Mouse (Mus musculus) adrenal gland, adult 2 months (tissue): ENCODE results near the gene 1500015O10Rik. TPM values are rescaled to one million over a fixed set of nuclear protein-coding genes. Genes with fewer than 3 reads are reported as not detected.

Experiments
- DNase-seq: peaks from one replicate; pipeline ENCODE4 v3.0.0; 2021
- long read RNA-seq: library from polyadenylated mRNA; stranded (forward); transcript quantifications from one replicate; pipeline ENCODE4 v2.0.0, GENCODE M21; 2021
- polyA plus RNA-seq: library from polyadenylated mRNA; depleted of rRNA; stranded (reverse); fragments of >200 nt; gene quantifications from 2 replicates; pipeline ENCODE4 v1.2.3, GENCODE M21; 2012; rRNA removed
- total RNA-seq, 2 experiments: library from RNA; stranded (reverse); gene quantifications; 2 replicates each; pipeline ENCODE4 v1.2.3; 2021

The 1500015O10Rik gene
- total RNA-seq, result 100 to 1,000 TPM; 179 to 264 TPM
- polyA plus RNA-seq, result 38.0 and 44.3 TPM in 2 replicates
- long read RNA-seq, transcript 1500015O10Rik-201 (4 exons, 902 nt), result major isoform, 155 of 299 reads
- long read RNA-seq, partial matches to known transcripts, result 140 of 299 reads
- long read RNA-seq, other reads (novel, unspliced or antisense), result 4 of 299 reads

DNA sequence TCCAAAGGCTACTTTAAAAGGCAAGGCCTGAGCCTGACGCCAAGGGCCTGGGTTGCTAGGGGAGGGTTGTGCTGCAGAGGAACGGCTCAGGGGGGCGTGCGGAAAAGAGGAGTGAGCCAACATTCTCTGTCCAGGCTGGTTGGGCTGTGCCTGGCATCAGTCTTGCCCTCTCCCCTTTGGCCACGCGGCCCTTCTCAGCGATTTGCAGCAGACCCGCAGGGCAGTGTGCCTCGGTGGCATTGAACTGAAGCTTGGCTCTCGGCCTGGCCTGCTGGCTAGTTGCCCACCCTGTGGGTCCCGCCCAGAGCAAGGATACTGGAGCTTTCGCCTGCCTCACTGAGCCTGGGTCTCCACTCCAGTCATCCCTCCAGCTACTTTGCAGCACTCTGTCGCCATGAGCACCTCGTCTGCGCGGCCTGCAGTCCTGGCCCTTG is at the start of gene 1500015O10Rik:
TSS of gene 1500015O10Rik (plus strand) at position 112 of the 434 bp plus-strand sequence.
- peak; percentile 86 for DNase-seq

DNA sequence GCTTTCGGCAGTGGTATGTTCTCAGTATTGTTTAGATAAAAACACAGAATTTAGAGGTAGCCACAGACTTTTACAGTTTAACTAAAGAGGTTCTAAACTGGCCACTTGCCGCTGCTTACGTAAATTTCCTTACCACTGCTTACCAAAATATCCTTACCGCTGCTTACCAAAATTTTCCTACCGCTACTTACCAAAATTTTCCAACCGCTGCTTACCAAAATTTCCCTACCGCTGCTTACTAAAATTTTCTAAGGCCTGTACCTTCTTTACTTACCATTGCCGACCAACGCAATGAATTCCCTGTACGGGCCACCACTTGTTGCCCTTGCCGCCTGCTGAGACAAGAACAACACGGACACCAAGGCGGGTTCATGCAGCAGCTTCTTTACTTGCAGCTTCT is 40.4 kb upstream of the 1500015O10Rik start:
- no peak for DNase-seq

DNA sequence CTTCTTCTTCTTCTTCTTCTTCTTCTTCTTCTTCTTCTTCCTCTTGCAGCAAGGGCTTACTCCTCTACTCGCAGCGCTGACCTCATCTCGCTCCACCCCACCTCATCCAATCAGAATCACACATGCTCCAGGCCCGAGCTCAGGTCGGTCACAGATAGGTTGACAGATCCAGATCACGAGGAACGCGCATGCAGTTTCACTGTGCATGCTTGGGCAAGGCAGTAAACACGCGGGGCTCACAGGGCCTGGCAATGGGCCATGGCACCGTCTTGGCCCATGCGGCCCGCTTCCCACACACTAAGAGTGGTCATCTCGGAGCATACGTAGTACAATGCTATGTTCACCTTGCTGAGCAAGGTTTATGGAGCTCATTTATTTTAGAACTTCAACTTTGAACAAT is 39.9 kb upstream of the 1500015O10Rik start:
- no peak for DNase-seq

DNA sequence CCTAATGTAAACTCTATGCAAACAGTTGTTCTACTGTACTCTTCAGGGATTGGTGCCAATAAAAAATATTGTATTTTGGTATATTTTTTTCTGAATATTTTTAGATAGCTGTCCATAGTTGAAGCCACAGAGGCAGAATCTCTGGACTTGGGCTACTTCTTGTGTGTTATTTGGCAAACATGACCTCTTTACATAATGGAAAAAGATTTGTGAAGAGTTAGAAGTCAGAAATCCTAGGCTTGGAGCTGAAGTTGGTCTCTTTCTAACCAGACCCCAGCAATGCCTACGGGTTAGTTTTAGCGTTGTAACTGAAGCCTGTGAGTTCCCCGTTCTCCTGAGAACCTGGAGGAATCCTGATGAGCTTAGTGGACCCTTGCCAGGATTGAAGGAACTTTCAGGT is 36.3 kb upstream of the 1500015O10Rik start:
- DNase-seq, result no peak

DNA sequence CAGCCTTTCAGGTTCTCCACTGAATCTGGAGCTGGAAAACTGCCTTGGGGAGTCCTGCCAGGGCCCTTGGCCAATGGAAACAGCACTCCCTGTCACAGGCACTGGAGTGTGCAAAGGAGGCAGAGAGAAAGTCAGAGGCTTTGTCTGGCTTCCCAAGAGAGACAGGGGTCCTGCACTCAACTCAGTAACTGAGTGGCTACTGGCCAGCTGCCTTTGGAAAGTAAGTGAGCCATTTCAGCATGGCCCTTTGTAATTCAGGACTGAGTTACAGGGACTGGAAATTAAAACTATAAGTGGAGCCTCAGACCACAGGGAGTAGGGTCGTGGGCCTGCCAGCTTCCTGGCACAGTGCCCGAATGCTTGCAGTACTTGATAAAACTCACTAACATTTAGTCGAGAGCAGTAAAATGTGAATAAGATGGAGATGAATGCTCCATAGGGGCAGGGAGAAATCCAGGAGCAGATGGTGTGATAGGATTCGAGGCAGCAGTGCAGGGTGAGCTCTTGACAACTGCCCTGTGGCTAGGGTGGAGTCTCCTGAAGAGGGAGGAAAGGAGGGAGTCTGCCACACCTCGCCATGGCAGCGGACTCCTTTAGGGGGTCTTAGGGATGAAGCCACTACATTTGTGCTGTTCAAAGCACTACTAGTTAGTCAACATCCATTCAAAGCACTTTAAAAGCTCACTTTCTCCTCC is 35.4 kb upstream of the 1500015O10Rik start:
- DNase-seq, result peak; percentile 75

DNA sequence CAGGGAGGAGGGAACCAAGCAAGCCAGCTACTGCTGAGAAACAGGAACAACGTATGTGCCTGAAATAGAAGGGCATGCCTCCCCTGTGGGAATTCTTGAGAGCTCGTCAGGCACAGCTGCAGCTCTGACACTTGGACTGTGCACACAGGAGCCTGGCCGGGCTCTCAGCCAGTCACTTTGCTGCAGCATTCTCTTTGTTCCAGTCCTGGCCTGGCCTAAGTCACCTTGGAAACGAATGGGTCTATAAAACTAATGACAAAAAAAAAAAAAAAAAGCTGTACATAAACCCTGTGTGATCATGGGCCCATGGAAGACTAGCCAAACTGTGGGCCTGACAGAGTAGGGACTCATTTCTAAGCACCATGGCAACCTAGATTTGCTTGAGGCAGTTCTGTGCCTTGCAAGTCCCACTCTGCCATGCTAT is 31.8 kb upstream of the 1500015O10Rik start:
- DNase-seq, result peak; percentile 8

DNA sequence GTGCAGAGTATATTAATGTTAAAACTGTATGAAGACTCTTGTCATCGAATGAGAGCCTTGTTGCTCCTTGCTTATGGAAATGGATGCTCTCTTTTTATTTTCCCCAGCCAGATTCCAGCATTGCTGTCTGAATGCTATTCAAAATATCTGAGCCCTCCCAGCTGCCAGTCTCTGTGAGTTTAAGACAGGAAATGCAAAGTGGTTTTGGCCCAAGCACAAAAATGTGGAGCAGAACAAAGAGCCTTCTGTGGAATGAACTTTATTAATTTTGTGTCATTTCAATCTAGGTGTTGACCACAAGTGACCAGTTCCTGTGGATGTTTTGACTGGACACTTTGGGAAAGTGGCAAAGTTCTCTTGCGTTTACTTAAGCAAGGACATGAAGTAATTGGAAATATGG is 15.6 kb upstream of the 1500015O10Rik start:
- no peak for DNase-seq

DNA sequence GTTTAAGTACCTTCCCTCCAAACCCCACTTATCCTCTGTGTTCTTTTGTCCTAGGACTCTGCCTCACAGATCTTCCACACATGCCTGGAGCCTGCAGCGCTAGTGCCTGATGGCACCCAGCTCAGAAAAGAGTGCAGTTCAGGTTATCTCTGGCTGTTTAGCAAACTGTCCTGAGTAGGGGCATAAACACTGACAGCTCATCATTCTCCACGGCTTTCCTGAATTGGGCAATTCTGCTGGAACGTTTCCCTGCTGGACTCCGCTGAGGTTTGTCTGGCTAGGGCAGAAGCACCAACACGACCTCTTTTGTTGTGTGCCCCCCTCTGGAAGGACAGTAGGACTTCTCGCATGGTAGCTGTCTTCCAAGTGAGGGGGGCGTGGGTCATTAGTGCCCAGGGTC is 12.4 kb upstream of the 1500015O10Rik start:
- DNase-seq, result peak; percentile 55

DNA sequence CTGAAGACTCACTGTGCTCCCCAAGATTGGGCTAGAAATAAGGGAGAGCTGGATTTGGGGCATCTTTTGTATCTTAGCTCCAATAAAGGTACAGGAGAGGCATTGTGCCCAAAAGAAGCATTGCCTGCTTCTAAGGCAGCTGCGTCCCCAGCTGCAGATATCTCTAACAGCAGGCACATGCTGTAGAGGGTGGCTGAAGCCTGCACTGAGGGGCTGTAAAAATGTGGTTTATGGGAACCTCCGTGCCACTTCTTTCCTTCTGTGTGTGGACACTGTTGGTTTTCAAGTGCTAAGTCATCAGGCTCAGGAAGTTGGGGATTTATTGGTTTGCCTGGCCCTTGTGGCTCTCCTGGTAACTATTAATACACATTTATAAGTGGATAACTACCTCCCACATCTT is 11.6 kb upstream of the 1500015O10Rik start:
- no peak for DNase-seq

DNA sequence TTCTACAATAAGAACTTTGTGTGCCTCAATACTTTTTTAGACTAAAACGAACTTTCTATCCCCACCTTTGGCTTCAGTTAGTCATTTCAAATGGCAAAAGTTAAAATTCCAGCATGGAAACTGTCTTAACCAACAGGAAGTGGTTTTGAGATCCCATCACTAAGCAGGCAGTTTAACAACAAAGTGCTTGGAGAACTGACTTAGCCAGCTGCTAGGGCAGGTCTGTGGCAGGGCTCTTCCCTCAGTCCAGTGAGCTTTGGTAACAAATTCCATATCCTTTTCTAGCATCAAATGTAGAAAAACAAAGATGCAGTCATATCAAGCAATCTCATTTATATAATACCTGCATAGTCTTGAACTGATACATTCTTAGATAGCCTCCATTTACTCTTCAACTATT is 7.9 kb upstream of the 1500015O10Rik start:
- no peak for DNase-seq

DNA sequence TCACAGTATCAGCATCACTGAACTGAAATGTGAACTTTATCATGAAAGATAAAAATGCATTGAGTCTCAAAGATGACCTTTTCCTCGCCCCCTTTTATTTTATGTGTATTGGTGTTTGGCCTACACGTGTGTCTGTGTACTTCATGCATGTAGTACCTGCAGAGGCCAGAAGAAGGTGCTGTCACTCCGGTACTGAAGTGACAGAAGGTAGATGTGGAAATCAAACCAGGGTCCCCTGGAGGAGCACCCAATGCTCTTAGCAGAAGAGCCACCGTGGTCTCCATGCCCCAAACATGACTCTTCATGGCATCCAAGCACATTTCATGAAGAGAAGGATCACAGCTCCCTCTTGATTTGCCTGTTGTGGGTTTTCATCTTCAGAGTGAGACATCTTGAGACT is 1.7 kb downstream of the 1500015O10Rik start:
- no peak for DNase-seq

DNA sequence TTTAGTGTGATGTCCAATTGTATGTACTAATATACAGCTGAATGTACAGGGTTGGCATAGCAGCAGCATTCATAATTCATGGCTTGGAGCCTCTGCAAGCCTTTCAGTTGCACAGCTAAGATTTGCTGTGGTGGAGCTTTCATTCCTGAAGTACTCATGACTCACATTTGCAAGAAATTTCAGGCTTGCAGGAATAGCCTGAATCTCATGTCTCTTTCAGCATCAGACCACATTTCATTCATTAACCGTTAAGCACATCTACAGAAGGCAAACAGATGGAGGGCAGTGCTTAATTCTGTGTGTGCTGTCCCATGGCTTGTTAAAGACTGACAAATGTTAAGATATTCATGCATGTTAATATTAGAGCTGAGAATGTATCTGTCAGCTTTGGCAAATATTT is 2.3 kb downstream of the 1500015O10Rik start:
- no peak for DNase-seq

DNA sequence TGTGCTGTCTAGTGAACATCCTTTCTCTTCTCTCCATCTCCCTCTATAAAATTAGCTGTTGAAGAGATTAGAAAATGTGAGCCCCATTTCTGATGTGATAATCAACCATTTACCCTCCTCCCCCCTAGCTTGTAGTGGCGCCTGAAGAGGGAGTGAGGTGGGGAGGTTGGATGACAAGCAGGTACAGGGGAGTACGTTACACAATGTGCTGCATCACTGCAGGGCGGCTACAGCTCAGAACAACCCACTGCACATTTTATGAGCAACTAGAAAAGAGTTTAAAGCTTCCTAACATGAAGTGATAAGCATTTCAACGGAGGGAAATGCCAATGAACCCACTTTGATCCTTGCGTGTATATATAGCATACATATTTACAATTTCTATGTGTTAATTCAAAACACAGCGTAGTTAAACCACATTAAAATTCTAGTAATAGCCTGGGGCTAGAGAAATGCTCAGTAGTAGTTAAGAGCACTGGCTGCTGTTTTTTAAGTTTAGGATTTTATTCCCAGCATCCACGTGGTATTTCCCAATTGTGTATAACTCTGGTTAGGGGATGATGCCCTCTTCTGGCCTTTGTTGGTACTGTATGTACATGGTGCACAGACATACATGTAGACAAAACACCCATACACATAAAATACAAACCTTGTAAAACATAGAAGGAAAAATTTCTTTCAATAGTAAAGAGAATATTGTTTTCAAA is 7.6 kb downstream of the 1500015O10Rik start:
- peak; percentile 35 for DNase-seq

DNA sequence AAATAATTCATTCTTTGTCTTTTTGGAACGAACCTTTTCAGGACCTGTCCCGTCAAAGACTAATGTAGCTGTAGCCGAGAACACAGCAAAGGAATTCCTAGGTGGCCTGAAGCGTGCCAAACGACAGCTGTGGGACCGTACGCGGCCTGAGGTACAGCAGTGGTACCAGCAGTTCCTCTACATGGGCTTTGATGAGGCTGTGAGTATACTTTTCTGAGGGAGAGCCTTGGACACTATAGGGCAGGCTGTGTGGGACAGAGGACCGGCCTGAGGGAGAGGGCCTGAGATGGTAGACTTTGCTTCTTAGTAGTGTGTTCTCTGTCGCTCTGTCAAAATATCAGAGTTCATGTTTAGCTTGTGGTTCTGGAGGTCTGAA is 8.1 kb downstream of the 1500015O10Rik start:
- DNase-seq, result no peak

DNA sequence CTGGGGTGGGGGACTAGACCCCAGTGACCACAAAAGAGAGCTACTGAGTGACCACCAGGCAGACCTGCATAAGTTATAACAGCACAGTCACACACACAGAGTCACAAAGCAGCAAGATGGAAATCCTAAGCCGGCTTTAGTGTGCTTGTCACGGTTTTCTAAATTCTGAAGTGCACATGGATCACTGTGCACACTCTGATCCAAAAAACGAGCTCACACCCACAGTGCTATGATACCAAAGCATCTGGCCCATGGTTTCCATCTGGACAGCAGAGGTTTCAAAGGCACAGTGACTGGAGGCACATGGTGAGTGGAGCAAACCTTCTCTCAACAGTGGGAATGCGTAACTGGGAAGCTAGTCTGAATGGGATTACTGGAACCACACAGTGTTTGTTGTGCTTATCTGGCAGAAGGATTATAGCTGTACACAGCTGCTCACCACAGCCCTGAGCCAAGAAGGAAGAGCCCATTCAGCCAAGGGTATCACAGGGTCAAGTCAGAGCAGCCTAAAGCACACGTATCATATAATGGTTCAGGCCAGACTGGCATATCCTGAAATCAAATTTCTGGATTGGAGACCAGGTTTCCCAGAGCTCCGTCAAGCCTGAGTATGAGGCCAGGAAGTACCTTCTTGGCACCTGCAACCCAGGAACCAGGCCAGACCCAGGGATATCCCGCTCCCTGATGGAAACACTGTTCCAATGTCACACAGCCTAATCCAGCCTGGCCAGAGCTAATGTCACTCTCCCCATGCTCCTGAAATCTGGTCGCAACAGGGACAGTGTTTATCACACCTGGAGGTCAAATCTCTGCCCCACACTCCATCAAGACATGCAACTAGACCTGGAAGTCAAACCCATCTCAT is 24.3 kb downstream of the 1500015O10Rik start:
- DNase-seq, result no peak

DNA sequence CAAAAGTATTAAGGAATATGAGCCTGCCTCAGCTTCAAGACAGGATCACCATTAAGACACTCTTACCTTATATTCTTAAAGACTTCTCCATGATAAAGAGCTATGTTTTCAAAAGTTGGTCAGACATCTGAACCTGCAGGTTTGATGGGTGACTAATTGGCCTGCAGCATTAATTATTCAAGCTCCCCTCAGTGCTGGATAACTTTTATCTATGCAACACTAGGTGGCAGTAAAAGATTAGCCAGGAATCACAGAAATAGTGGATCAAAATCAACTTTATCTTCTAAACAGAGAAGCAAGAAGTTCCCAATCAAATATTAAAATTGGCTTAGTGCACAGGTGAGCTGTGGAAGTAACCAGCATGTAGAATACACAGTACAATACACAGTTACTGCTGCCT is 29.7 kb downstream of the 1500015O10Rik start:
- DNase-seq, result no peak

DNA sequence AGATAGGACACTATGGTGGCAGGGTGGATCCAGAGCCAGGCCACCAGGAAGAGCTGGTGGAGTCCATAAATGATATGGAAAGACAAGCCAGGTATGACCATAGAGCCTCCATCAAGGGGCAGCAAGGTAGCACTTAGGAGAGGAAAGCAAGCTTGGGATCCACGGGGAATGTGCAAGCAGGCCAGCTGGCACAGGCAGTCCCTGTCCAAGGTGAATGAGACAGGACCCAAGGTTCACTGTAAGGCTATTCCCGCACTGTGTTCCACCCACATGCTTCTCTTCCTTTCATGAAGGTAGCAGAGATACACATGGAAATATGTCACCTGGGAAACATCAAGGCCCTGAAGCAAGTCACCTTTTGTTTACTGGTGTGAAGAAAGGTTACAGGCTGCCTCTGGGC is 34.1 kb downstream of the 1500015O10Rik start:
- peak; percentile 47 for DNase-seq

DNA sequence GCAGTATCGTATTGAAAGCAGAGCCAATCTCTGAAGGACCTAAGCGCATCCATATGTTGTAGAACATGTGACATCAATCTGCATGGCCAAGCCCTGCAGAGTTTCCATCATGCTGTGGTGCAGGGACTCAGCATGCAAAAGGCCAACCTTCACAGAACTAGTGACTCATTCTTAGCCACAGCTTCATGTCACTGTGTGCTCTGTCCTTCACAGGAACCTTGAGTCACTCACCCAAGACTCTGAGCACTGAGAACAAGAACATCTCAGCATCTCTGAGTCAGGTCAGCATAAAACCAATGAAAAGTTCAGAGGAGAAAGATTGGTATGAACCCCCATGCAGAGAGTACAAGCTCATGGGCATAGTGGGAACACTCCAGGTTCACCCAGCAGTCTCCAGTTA is 35.9 kb downstream of the 1500015O10Rik start:
- peak; percentile 72 for DNase-seq

DNA sequence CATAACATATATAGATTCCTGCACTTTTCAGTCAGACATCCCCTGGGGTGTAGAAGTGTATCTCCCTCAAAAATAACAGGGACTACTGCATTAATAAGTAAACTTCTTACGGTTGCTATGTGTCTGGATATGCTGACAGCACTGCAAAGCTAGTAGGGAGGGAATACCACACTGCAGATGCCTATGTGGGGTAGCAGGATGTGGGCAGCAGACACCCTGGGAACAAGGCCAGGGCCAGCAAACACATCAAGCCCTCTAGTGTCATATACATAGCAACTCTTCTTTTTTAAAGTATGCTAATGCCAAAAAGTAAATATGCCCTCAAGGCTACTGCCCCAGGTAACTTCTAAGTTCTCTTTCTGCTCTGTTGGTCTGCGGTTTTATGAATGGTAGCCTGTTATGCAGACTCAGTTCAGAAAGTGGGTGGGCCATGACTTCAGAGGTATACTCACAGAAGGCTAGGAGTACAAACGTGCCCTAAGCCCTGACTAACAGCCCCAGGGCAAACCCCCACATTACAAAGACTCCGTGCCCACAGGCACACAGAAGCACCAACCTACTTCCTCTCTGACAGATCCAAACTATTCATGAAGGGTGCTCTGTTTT is 38.1 kb downstream of the 1500015O10Rik start:
- no peak for DNase-seq

DNA sequence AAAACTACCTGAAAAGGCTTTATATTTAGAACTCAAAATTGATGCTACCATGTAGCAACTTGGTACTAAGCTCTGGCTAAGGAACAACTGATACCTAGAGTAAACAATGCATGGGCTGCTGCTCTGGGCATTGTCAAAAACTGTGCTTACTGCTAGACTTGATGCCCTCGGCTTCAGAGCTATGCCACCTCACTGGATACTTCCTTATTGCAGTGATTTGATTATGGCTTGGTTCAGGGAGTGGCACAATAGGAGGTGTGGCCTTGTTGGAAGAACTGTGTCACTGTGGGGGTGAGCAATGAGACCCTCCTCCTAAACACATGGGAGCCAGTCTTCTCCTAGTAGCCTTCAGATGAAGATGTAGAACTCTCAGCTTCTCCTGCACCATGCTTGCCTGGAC is 38.9 kb downstream of the 1500015O10Rik start:
- DNase-seq, result no peak

DNA sequence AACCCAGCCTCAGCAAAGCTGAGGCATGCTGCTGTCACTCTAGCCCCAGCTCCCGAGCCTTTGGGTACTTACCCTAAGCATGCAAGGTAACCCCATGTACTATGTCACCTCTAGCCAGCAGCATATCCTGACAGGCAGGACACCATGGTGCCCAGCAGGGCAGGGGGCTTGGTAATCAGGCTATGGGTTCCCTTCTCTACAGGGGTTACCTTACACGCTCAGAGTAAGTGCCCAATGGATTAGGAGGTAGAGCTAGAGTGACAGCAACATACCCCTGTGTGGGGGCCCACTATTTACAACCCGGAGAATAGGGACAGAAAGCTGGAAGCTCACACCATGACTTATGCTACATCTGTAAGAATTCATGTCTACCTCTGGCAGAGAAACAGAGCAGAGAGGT is 39.6 kb downstream of the 1500015O10Rik start:
- no peak for DNase-seq

DNA sequence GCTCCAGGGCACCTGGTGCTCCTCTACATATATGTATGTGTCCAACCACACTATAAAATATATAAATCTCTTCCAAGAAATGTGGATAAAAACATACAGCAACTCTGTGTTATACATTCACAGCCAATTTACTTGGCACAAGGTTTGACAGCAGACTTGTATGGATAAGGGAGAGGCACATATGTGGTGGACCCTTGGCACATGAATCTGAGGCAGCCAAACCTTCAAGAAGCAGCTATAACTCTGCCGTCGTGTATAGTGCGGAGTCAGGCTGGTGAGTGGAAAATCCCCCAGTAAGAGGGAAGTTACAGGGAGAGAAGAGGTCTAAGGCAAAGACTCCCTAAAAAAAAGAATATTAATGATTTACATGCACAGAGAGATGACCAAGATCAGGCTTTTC is 42.3 kb downstream of the 1500015O10Rik start:
- DNase-seq, result no peak
